Mouse (Mus musculus): ENCODE measurements at regions not wholly inside any gene's neighbourhood (a gene's known extent, or its start where the extent isn't known, plus 50 kb on each side); places are given as distances from the start of the nearest gene placed in this dataset.

DNA sequence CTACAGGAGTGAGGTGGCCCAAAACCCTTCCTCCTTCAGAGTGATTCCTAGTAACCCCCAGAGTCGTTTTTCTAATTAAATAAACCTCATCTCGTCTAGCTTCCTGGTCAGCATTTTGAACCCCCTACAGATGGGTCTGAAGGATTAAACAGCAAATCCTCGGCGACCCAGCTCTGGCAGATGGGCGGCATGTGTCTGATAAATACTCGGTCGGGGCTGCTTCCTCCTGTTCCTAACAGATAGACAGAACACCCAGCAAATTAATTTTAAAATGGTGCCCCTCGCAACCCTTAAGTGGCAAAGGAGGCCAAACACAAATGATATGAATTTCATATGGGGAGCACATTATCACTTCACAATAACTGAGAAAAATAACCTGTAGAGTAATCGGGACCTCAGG is 93.2 kb downstream of the Otx2 start:
- peak overlapping the region; percentile 73 for H3K27ac ChIP-seq
- peak; percentile 55 for DNase-seq
- peak; percentile 95 for ATAC-seq (ENCODE audit: low read depth)
- 13% methylated on average over 9 of the region's 9 CpGs for whole genome bisulfite sequencing (ENCODE audit: insufficient replicate concordance)
- H3K4me2 ChIP-seq = peak overlapping the region; percentile 42
- 0 out of 2 replicates have a peak overlapping the region, but pooled peaks have one; percentile 8 for H3K9ac ChIP-seq
- no peaks in the 10 kb centered on the region for H3K36me3 ChIP-seq
- no peak overlapping the region for H3K4me3 ChIP-seq (replicated peaks)
- no peaks in the 10 kb centered on the region for H3K9me3 ChIP-seq (replicated peaks)
- H3K4me1 ChIP-seq (replicated peaks) = peaks cover 15% of the 10 kb centered on the region
- H3K27me3 ChIP-seq = no peaks in the 10 kb centered on the region

DNA sequence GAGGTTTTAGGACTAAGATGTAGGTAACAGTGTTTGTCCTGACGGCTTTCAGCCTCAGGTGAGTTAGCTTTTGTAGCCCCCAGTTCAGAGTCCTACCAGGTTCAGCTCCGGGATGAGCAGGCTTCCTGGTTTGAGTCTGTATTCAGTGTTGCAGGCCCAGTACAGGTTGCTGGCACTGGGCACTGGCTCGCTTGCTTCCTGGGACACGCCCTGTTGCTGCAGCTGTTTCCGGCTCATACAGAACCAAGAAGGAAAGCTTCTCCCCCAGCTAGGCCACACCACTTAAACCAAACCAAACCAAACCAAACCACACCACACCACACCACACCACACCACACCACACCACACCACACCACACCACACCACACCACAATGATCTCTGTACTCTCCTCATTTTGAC is 93.6 kb downstream of the Otx2 start:
- H3K36me3 ChIP-seq = no peaks in the 10 kb centered on the region
- ATAC-seq (ENCODE audit: low read depth) (peak; percentile 82), DNase-seq (no peak)
- H3K4me2 ChIP-seq = peak overlapping the region; percentile 42
- no peak overlapping the region for H3K4me3 ChIP-seq (replicated peaks)
- H3K9ac ChIP-seq = 0 out of 2 replicates have a peak overlapping the region, but pooled peaks have one; percentile 27
- H3K27me3 ChIP-seq = no peaks in the 10 kb centered on the region
- peak overlapping the region; percentile 73 for H3K27ac ChIP-seq
- H3K4me1 ChIP-seq (replicated peaks) = peaks cover 15% of the 10 kb centered on the region
- no peaks in the 10 kb centered on the region for H3K9me3 ChIP-seq (replicated peaks)
- WGBS (ENCODE audit: insufficient replicate concordance) = 31% methylated on average over 5 of the region's 5 CpGs
